Mouse (Mus musculus): ENCODE data around the gene Spata31d1c.

Gene Spata31d1c

GRCm38 (mm10) chr13:65032758-65033157, at the start of gene Spata31d1c:
Spata31d1c (plus strand) TSS chr13:65033058.
- no peak for DNase-seq (ENCODE audit: low spot score)

DNA sequence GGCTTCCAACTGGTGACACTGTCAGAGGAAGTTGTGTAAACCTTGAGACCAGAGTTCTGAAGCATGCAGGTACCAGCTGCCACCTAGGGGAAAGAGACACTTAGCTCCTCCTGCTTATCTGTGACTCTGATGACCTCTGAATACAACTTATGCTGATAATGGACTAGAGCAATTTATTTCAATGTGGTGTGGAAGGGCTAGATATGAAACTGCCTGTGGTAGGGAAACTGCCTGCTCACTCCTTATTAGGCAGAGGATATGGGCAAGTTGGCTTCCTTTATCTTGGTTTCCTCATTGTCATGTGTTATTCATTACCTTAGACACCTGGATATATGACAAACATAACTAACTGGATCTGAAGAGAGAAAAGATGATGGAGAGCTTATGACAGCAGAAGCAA, 44.0 kb upstream of the Spata31d1c start:
- DNase-seq (ENCODE audit: low spot score) = no peak

GRCm38 (mm10) chr13:65005414-65005813, 27.4 kb upstream of the Spata31d1c start:
- no peak for DNase-seq (ENCODE audit: low spot score)

GRCm38 (mm10) chr13:65006760-65007159, 26.1 kb upstream of the Spata31d1c start:
- DNase-seq (ENCODE audit: low spot score) = no peak

DNA sequence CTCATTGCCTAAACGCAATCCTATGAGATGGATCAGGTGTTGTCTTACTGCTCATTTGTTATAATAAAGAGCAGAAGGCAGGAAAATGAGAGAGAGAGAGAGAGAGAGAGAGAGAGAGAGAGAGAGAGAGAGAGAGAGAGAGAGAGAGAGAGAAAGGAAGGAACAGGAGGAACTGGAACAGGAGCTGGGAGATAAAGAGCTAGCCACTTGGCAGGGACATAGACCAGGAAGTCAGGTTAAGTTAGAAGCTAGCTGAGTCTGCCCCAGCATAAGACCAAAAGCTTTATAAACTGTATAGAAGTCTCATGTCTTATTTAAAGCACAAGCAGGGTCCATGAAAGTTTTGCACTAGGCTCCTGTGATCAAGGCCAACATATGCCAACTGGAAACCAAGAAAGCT, 24.9 kb upstream of the Spata31d1c start:
- no peak for DNase-seq (ENCODE audit: low spot score)

GRCm38 (mm10) chr13:65011052-65011738, 21.7 kb upstream of the Spata31d1c start:
- no peak for DNase-seq (ENCODE audit: low spot score)

DNA sequence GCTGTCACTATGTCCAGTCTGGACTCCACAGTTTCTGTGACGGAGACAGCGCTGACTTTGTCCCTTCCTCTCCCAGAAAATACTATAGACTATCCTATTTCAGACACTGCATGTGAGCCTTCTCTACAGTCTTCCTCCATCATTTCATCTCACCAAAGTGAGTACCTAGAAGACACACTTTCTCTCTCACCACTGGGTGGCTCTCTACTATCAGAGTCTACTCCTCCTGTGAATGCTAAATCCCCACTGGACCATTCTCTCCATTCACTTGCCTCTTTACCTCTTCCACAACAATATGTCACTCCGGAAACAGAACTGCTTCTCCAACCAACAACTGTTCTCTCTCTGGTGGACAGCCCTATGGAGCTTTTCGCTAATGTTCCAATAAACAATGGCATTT, 2.2 kb downstream of the Spata31d1c start:
- DNase-seq (ENCODE audit: low spot score) = no peak

DNA sequence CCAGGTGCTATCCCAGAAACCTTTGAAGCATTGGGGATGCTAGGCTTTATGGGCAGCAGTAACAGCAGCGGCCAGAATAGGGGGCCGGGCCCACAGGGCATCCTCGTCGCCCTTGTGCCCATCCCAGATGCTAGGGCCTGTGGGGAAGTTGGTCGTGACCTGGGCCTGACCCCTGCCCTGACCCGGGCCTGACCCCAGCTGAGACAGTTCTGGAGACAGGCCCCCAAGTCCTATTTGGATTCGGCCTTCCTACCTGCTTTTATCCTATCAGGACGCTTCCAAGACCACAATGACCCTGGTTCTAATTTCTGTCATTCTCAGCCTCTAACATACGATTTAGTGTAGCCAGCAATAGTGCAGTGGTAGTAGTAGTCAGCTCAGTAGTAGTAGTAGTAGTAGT, 19.8 kb downstream of the Spata31d1c start, which contains the start of gene Prss47:
Gene Prss47 (minus strand): TSS at position 101 of the 400 bp plus-strand sequence.
- DNase-seq (ENCODE audit: low spot score) = no peak

DNA sequence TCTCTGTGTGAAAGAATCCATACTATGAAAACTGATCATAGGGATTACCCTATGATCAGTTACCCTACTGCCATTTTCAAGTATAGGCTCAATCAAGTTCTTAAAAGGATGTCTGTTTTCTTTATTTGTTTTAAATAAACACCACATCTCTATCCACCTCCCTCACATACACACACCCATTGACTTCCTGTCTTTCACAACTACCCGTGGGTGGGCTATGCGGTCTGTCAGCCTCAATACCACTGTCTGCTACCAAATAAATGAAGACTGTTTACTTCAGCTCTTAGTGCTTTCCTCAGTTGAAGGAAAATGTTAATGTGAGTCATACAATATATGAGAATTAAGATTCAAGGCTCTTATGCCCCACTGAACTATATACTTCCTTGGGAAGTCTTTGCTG, 37.1 kb downstream of the Spata31d1c start:
- no peak for DNase-seq (ENCODE audit: low spot score)

Measured in ovary, adult 18-20 months (tissue).